Mouse (Mus musculus): ENCODE results near the gene Dennd1a. TPM values are rescaled to one million over a fixed set of nuclear protein-coding genes. Genes with fewer than 3 reads are reported as not detected.

The Dennd1a gene
- polyA plus RNA-seq, 1 experiment from 2014 or later: 3.1 TPM

- WGBS: 70% methylated on average over 4 of the region's 4 CpGs
- peak; percentile 72 for DNase-seq (ENCODE audit: low spot score)
Measured at GRCm38 (mm10) chr2:38099120-38099773, 187.9 kb downstream of the Dennd1a start.

GRCm38 (mm10) chr2:38097469-38097868, 189.7 kb downstream of the Dennd1a start:
- TF ChIP-seq EP300 (optimal IDR thresholded peaks at IDR 0.05): no peak
- TF ChIP-seq CTCF (IDR thresholded peaks at IDR 0.05; ENCODE audit: low read depth): no peak

More at GRCm38 (mm10) chr2:38099120-38099773, 187.9 kb downstream of the Dennd1a start:
- Histone ChIP-seq H3K4me1 (replicated peaks; ENCODE audit: control insufficient read depth, insufficient read depth) (no peaks in the 10 kb centered on the region), H3K27me3 (ENCODE audit: control insufficient read depth, insufficient read depth, low read length) (no peaks in the 10 kb centered on the region), H3K27ac (replicated peaks) (no peak overlapping the region), H3K9ac (ENCODE audit: low read length) (no peak overlapping the region), H3K36me3 (ENCODE audit: control insufficient read depth, insufficient read depth, low read length) (no peaks in the 10 kb centered on the region), H3K4me3 (ENCODE audit: low read depth, low read length) (no peak overlapping the region), H3K4me2 (replicated peaks; ENCODE audit: low read depth) (no peak overlapping the region), H3K9me3 (ENCODE audit: control insufficient read depth, low read length) (no peaks in the 10 kb centered on the region)
- ATAC-seq (ENCODE audit: low FRiP score, low TSS enrichment): peak; percentile 80; the same call in 1 of the 2 replicates
- TF ChIP-seq CTCF (IDR thresholded peaks at IDR 0.05; ENCODE audit: low read depth) (no peak), EP300 (optimal IDR thresholded peaks at IDR 0.05) (no peak)

GRCm38 (mm10) chr2:38096328-38096727, 190.9 kb downstream of the Dennd1a start:
- TF ChIP-seq CTCF (IDR thresholded peaks at IDR 0.05; ENCODE audit: low read depth): no peak
- no peak for TF ChIP-seq EP300 (optimal IDR thresholded peaks at IDR 0.05)
- Histone ChIP-seq H3K4me1 (replicated peaks; ENCODE audit: control insufficient read depth, insufficient read depth) (no peaks in the 10 kb centered on the region), H3K4me3 (ENCODE audit: low read depth, low read length) (no peak overlapping the region), H3K27me3 (ENCODE audit: control insufficient read depth, insufficient read depth, low read length) (no peaks in the 10 kb centered on the region), H3K36me3 (ENCODE audit: control insufficient read depth, insufficient read depth, low read length) (no peaks in the 10 kb centered on the region), H3K9ac (ENCODE audit: low read length) (no peak overlapping the region), H3K4me2 (replicated peaks; ENCODE audit: low read depth) (no peak overlapping the region), H3K9me3 (ENCODE audit: control insufficient read depth, low read length) (no peaks in the 10 kb centered on the region), H3K27ac (replicated peaks) (no peak overlapping the region)
- DNase-seq (ENCODE audit: low spot score): no peak
- ATAC-seq (ENCODE audit: low FRiP score, low TSS enrichment): no peak

More at GRCm38 (mm10) chr2:38097469-38097868, 189.7 kb downstream of the Dennd1a start:
- H3K9me3 ChIP-seq (ENCODE audit: control insufficient read depth, low read length): no peaks in the 10 kb centered on the region
- no peaks in the 10 kb centered on the region for H3K36me3 ChIP-seq (ENCODE audit: control insufficient read depth, insufficient read depth, low read length)
- no peak overlapping the region for H3K9ac ChIP-seq (ENCODE audit: low read length)
- H3K4me1 ChIP-seq (replicated peaks; ENCODE audit: control insufficient read depth, insufficient read depth): no peaks in the 10 kb centered on the region
- no peak for ATAC-seq (ENCODE audit: low FRiP score, low TSS enrichment)
- no peak overlapping the region for H3K4me2 ChIP-seq (replicated peaks; ENCODE audit: low read depth)
- DNase-seq (ENCODE audit: low spot score): no peak
- H3K27me3 ChIP-seq (ENCODE audit: control insufficient read depth, insufficient read depth, low read length): no peaks in the 10 kb centered on the region
- H3K27ac ChIP-seq (replicated peaks): no peak overlapping the region
- WGBS: 73% methylated on average over 3 of the region's 3 CpGs
- H3K4me3 ChIP-seq (ENCODE audit: low read depth, low read length): no peak overlapping the region

DNA sequence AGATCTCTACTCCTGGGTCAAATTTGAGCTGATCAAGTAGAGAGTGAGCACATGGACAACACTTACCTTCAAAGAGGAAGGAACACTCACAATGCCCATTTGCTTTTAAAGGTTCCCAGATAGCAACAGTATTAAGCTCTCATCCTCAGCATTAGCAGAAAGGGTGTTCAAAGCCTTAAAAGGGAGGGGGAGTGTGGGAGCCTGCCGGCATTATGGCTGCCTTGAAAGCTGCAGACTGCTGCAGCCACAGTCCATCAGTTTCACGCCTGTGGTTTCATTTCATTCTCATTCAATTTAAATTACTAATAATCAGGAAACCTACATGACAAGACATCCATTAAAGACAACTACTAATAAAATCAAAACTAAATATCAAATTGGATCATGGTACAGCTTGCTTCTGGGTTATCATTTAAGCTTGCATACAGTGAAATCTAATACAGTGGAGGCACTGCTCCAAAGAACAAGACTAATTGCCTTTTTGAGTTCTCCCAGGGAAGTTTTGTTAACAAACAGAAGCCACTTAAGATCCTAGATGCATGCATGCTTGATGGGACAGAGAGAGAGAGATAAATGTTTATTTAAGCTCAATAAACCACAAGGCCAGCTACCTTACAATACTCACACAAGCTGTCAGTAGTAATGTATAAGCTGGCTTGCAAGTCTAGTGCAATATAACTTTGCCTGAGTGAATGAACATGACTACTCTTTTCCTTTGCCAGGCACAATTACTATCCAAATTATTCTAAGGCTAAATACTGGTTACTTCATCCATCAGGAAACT, 192.6 kb downstream of the Dennd1a start:
- H3K27me3 ChIP-seq (ENCODE audit: control insufficient read depth, insufficient read depth, low read length): no peaks in the 10 kb centered on the region
- TF ChIP-seq CTCF (IDR thresholded peaks at IDR 0.05; ENCODE audit: low read depth): no peak
- no peak for TF ChIP-seq EP300 (optimal IDR thresholded peaks at IDR 0.05)
- 57% methylated on average over 2 of the region's 2 CpGs for WGBS
- no peak for DNase-seq (ENCODE audit: low spot score)
- ATAC-seq (ENCODE audit: low FRiP score, low TSS enrichment): no peak
- H3K9me3 ChIP-seq (ENCODE audit: control insufficient read depth, low read length): no peaks in the 10 kb centered on the region
- H3K27ac ChIP-seq (replicated peaks): no peak overlapping the region
- no peak overlapping the region for H3K4me3 ChIP-seq (ENCODE audit: low read depth, low read length)
- H3K36me3 ChIP-seq (ENCODE audit: control insufficient read depth, insufficient read depth, low read length): no peaks in the 10 kb centered on the region
- H3K4me2 ChIP-seq (replicated peaks; ENCODE audit: low read depth): no peak overlapping the region
- no peaks in the 10 kb centered on the region for H3K4me1 ChIP-seq (replicated peaks; ENCODE audit: control insufficient read depth, insufficient read depth)
- H3K9ac ChIP-seq (ENCODE audit: low read length): no peak overlapping the region

- ATAC-seq (ENCODE audit: low FRiP score, low TSS enrichment): no peak
- Histone ChIP-seq H3K27ac (replicated peaks) (no peak overlapping the region), H3K9ac (ENCODE audit: low read length) (no peak overlapping the region), H3K27me3 (ENCODE audit: control insufficient read depth, insufficient read depth, low read length) (no peaks in the 10 kb centered on the region), H3K4me1 (replicated peaks; ENCODE audit: control insufficient read depth, insufficient read depth) (no peaks in the 10 kb centered on the region), H3K4me3 (ENCODE audit: low read depth, low read length) (no peak overlapping the region), H3K9me3 (ENCODE audit: control insufficient read depth, low read length) (no peaks in the 10 kb centered on the region), H3K36me3 (ENCODE audit: control insufficient read depth, insufficient read depth, low read length) (no peaks in the 10 kb centered on the region), H3K4me2 (replicated peaks; ENCODE audit: low read depth) (no peak overlapping the region)
- no peak for DNase-seq (ENCODE audit: low spot score)
- no peak for TF ChIP-seq CTCF (IDR thresholded peaks at IDR 0.05; ENCODE audit: low read depth)
- TF ChIP-seq EP300 (optimal IDR thresholded peaks at IDR 0.05): no peak
Measured at GRCm38 (mm10) chr2:38093968-38094367, 193.2 kb downstream of the Dennd1a start.

- H3K4me2 ChIP-seq (replicated peaks; ENCODE audit: low read depth): no peak overlapping the region
- ATAC-seq (ENCODE audit: low FRiP score, low TSS enrichment): no peak
- H3K36me3 ChIP-seq (ENCODE audit: control insufficient read depth, insufficient read depth, low read length): no peaks in the 10 kb centered on the region
- WGBS: 82% methylated on average over 3 of the region's 3 CpGs
- H3K9me3 ChIP-seq (ENCODE audit: control insufficient read depth, low read length): no peaks in the 10 kb centered on the region
- no peak for DNase-seq (ENCODE audit: low spot score)
- no peaks in the 10 kb centered on the region for H3K4me1 ChIP-seq (replicated peaks; ENCODE audit: control insufficient read depth, insufficient read depth)
- H3K27me3 ChIP-seq (ENCODE audit: control insufficient read depth, insufficient read depth, low read length): no peaks in the 10 kb centered on the region
- H3K27ac ChIP-seq (replicated peaks): no peak overlapping the region
- no peak overlapping the region for H3K4me3 ChIP-seq (ENCODE audit: low read depth, low read length)
- TF ChIP-seq CTCF (IDR thresholded peaks at IDR 0.05; ENCODE audit: low read depth) (no peak), EP300 (optimal IDR thresholded peaks at IDR 0.05) (no peak)
- H3K9ac ChIP-seq (ENCODE audit: low read length): no peak overlapping the region
Measured at GRCm38 (mm10) chr2:38093242-38093641, 193.9 kb downstream of the Dennd1a start.

All from stomach, postnatal 0 days (tissue).